Mouse (Mus musculus) cerebellum, postnatal 36 days (tissue): ENCODE measurements at regions not wholly inside any gene's neighbourhood (a gene's known extent, or its start where the extent isn't known, plus 50 kb on each side); places are given as distances from the start of the nearest gene placed in this dataset.
"Not testable (repeated sequence)": the region's sequence is repeated elsewhere in the genome, so short reads cannot be mapped to it uniquely, and the experiment has no call there.

Experiments
- DNase-seq, 2 experiments: peaks; one replicate each; pipeline ENCODE4 v3.0.0; 2021 to 2022; ENCODE audit warnings: mixed read lengths in 2 of 2

GRCm38 (mm10) chr3:21974766-21975165 lies 101.7 kb upstream of the Tbl1xr1 start:
- DNase-seq, result no peak

- DNase-seq, result no peak
Observed at GRCm38 (mm10) chr3:21977775-21978174, 98.7 kb upstream of the Tbl1xr1 start.

GRCm38 (mm10) chr3:21982991-21983390 lies 93.5 kb upstream of the Tbl1xr1 start:
- no peak for DNase-seq

DNA sequence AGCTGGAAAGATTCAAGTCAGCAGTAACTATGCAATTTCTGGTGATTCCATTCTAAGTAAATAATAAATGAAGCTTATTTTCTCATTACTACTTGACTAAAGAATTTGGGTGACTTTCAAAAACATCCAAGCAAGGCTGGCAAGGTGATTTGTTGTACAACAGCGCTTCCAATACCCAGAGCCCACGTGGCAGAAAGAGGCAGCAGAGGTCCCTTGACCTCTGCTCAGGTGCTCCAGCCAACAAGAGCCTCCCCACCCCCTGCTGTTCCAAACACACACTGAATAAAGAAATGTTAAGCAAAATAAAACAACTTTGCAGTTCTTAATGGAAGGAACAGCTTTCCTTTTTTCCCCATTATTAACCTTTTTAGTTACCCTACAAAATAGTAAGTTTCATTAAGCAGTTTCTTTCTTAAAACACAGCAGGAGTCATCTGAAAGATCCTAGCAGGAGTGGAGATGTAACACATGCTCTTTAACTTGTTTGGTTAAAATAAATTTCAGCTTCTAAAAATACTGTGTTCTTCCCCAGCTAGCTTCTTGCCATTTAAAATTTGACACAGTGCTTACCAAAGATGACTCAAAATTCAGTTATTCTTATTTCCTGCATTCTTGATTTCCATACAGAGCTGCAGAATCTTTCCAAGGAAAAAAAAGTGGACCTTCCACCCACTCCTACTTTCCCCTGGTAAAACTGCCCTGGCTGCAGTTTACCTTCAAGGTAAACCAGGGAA lies 92.3 kb upstream of the Tbl1xr1 start:
- no peak for DNase-seq

DNA sequence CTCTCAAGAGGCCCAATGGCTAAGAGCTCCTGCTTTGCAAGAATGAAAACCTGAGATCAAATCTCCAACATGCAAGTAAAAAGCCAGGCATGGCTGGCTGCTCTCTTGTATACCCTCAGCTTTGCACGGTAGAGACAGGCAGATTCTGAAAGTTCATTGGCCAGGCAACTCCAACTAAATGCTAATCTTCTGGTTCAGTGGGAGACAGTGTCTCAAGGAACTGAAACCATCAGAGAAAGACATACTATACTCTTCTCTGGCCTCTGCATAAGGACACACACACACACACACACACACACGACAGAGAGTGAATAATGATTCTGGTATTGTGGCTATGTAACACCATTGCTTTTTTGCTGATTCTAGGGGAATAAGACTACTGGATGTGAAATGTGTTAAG lies 91.6 kb upstream of the Tbl1xr1 start:
- DNase-seq, result no peak

DNA sequence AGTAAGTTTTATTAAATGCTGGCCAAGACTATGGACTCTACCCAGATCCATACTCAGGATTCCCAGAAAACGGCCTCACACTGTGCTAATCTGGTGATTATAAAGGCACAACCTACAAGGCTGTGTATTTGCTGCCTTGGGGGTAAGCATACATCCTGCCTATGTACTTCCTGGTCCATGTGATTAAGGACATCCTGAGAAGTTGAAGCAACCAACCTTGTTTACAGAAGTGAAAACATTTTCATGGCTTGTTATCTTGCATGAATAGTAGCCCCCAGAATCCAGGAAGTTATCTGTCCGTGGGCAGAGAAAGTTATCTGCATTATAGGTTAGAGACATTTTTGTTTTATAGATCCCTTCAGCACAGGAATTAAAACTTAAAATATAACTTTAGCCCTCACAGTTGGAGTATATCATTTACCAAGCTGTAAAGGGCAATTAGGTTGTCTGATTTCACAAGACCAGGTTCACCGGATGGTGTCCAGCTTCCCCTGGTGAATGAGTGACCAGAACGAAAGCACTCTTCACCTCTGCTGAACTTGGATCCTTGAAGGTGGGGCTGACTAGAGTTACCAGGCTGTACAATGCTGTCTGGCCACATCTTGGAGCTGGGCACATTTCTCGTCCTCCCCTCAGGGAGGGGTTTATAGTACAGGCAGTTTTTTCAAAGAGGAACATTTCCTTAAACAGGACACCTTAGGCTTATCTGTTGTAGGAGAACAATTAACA lies 90.1 kb upstream of the Tbl1xr1 start:
- DNase-seq, result no peak

DNA sequence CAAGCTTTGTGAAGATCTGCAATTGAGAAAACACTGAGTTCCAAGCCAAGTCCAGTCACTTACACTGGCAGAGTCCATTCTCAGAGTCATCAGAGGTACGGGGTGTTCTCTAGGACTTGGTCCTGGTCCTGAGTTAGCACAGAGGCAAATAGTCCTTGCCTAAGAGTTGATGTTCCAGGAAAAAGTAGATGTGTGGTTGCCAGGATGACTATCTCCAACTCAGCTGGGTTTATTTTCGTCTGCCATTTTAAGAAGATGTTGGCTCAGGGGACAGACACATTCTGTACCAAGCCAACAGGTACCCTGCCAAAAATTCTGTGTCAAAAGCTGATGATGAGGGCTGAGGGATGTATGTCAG lies 89.6 kb upstream of the Tbl1xr1 start:
- no peak for DNase-seq

GRCm38 (mm10) chr3:21987455-21988009 lies 88.9 kb upstream of the Tbl1xr1 start:
- DNase-seq, result no peak

- DNase-seq, result no peak
Observed at GRCm38 (mm10) chr3:21988010-21988531, 88.4 kb upstream of the Tbl1xr1 start.

DNA sequence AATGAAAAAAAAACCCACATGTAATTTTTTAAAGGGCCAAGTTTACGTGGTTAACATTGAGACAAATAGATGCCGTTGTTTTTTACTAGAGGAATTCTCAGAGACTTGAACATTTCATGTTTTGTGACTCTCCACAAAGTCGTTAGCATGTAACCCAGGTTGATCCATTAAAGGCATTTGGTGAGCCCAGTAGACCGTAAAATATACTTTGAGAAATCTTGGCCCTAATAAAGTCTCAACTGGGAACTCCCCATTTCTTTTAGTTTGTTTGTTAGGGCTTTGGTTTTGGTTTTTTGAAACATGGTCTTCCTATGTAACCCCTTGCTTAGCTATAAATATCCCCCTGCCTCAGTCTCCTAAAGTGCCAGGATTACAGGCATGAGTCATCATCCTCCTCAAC lies 85.9 kb upstream of the Tbl1xr1 start:
- no peak for DNase-seq

DNA sequence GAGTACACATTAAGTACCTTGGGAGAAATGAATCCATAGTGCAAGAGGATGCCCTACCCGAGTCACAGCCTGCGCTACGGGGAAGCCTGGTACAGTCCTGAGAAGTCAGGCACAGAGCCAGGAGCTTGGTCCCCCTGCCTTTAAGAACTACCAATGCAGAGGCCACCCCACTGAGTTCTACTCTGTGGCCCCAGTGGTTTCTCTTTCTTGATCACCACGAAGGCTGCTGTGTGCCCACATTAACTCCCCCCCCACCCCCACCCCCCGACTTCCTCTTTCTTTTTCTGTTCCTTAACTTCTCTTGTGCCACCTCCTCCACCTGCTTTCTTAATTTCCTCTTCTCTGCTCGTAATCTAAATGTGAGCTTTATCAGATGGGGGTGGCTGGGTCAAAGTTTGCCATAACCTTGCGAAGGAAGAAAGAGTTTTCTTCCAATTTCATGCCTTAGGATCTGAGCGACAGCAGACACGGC lies 84.7 kb upstream of the Tbl1xr1 start:
- DNase-seq, result no peak

- DNase-seq, result no peak
Observed at GRCm38 (mm10) chr3:21992203-21992602, 84.2 kb upstream of the Tbl1xr1 start.

- DNase-seq, result no peak
Observed at GRCm38 (mm10) chr3:21993961-21994360, 82.5 kb upstream of the Tbl1xr1 start.

DNA sequence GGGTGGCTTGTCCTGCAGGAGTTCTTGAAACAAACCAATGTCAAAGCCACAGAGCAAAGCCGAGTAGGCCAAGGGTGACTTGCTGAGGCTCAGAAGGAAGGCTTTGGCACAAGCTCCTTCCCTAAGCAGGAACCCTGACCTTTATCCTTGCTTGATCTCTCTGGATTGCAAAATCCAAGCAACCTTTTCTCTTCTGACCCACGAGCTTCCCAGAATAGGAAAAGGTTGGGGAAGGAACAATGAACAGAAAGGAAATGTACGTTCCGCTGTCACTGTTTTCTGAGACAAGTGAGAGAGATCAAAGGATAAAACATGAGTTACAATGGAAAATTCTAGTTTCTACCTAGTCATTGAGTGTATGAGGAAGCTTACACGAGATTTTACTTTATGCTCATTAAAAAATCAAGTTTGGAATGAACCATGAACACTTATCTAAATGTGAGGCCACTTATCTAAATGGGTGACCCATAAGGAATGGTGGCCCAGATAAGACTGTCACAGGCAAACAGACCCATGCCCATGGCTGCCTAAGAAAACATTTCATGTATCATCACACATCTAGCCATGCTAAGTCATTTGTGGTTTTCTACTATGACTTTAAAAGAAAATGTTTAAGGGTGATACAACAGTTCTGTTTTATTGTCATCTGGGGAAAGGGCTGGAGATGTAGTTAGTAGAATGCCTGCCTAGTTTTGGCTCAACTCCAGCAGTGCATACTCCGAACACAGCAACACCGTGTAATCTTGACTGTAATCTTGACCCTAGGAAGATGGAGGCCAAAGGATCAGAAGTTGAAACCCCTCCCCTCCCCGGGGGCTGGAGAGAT lies 80.7 kb upstream of the Tbl1xr1 start:
- no peak for DNase-seq

GRCm38 (mm10) chr3:21997387-21997786 lies 79.1 kb upstream of the Tbl1xr1 start:
- DNase-seq, result no peak

DNA sequence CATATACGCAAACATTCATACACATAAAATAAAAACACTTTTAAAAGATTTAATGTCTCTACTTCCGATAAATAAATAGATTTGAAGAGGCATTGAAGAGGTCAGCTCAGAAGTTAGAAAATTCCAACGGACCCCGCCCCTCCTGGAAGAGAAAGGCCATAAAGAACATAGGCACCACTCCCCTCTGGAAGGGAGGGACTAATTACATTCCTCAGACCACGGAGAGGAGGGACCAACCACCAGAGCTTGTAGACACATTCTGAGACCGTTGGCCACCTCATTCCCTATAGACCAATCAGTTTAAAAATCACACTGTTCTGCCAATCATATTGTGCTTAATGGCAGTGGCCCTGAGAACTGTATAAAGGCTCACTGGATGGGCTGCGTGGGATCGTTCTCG lies 71.0 kb upstream of the Tbl1xr1 start:
- DNase-seq, result no peak

DNA sequence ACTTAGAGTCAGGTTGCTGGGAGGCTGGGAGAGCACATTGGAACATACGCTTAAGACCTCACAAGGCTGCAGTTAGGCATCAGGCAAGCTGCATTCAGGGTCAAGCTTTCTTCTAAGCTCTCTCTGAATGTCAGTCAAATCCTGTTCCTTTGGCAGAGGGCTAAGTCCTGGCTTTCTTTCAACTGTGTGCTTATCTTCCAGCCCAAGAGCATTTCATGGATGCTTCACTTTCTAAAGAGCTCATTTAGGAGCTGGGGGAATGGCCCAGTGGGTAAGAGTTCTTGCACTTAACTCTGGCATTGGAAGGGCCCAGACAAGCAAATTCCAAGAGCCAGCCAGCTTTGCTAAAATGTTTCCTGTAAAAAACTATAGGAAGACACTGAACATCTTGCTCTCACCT lies 70.3 kb upstream of the Tbl1xr1 start:
- DNase-seq, result no peak

DNA sequence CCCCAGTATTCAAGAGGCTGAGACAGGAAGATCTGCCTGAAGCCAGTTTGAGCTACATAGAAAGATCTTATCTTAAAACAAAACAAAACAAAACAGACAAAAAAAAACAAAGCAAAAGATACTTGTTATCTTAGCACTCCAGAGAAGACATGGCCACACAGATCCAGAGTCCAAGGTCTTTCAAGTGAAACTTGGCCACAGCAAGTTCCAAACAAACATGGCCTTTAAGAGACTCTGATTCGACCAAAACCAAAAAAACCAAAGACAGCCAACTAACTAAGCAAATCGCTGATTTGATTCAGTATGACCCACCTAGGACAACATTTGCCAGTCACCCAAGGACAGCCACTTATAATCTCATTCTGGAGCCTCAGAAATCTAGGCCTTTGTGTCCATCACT lies 69.8 kb upstream of the Tbl1xr1 start:
- no peak for DNase-seq

GRCm38 (mm10) chr3:22007736-22008135 lies 68.7 kb upstream of the Tbl1xr1 start:
- DNase-seq, result no peak

DNA sequence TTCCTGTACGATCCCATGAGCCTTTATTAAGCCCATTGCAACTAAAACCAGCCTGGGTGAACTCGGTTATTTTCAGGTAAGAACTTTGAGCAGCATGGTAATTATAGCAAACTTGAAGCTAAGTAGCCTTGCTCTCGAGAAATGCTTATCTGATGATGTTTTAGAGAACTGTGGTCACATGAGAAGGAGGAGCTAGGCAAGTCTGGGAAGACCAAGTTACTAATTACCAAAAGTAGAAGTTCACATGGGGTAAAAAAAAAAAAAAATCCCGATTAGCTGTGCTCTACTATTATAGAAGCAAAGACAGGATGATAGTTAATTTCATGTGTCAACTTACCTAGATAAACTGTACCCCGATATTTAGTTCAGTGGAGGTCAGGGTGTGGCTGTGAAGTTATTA lies 68.0 kb upstream of the Tbl1xr1 start:
- no peak for DNase-seq

- DNase-seq, result no peak
Observed at GRCm38 (mm10) chr3:22009898-22010699, 66.4 kb upstream of the Tbl1xr1 start.

GRCm38 (mm10) chr3:22010700-22010991 lies 65.8 kb upstream of the Tbl1xr1 start:
- not testable (repeated sequence) for DNase-seq
